Mouse (Mus musculus) midbrain, embryonic 14.5 days (tissue): Measurements from ENCODE around the gene Fer. TPM values are rescaled to one million over a fixed set of nuclear protein-coding genes. Genes with fewer than 3 reads are reported as not detected.

ENCODE experiments used
- ATAC-seq: fragments of 200-750 bp; cut with Nextera tagmentation; 2 replicates; pipeline ENCODE4 v1.8.0; 2017; ENCODE audit warnings: moderate number of reproducible peaks, moderate library complexity; ENCODE audit not compliant: low FRiP score, low TSS enrichment
- DNase-seq: peaks from one replicate; pipeline ENCODE4 v3.0.0-alpha.2; 2015
- H3K27ac ChIP-seq: fragments of 300-500 bp; sonication (generic); replicated peaks from 2 replicates; pipeline ENCODE4 v1.5.1; 2014; ENCODE audit warnings: mild to moderate bottlenecking, low read depth, low read length, moderate library complexity
- H3K27me3 ChIP-seq: fragments of 300-500 bp; sonication (generic); 2 replicates; pipeline ENCODE4 v1.6.1; 2014; ENCODE audit warnings: low read length, control low read depth, mixed read lengths; ENCODE audit not compliant: control insufficient read depth, insufficient read depth
- H3K36me3 ChIP-seq: fragments of 300-500 bp; sonication (generic); 2 replicates; pipeline ENCODE4 v1.6.1; 2014; ENCODE audit warnings: low read length, control low read depth; ENCODE audit not compliant: control insufficient read depth, insufficient read depth
- H3K4me1 ChIP-seq: fragments of 300-500 bp; sonication (generic); 2 replicates; pipeline ENCODE4 v1.6.1; 2014; ENCODE audit warnings: mild to moderate bottlenecking, antibody characterized with exemption, low read length, control low read depth; ENCODE audit not compliant: control insufficient read depth, insufficient read depth
- H3K4me2 ChIP-seq: fragments of 300-500 bp; sonication (generic); 2 replicates; pipeline ENCODE4 v1.6.1; 2014; ENCODE audit warnings: mild to moderate bottlenecking, low read length, moderate library complexity
- H3K4me3 ChIP-seq: fragments of 300-500 bp; sonication (generic); replicated peaks from 2 replicates; pipeline ENCODE4 v1.5.1; 2014; ENCODE audit warnings: low read depth, low read length
- H3K9ac ChIP-seq: fragments of 300-500 bp; sonication (generic); replicated peaks from 2 replicates; pipeline ENCODE4 v1.6.1; 2014; ENCODE audit warnings: mild to moderate bottlenecking, low read length, moderate library complexity
- H3K9me3 ChIP-seq: fragments of 300-500 bp; sonication (generic); 2 replicates; pipeline ENCODE4 v1.6.1; 2016; ENCODE audit warnings: low read length, control low read depth, mixed read lengths; ENCODE audit not compliant: control insufficient read depth
- WGBS: fragments of 180-500 bp; shearing (Covaris S2); extraction: QIAGEN DNeasy Blood & Tissue Kit; methylation state at CpG from one replicate; pipeline ENCODE4 v1.1.7; 2014; 5-methylcytosine and 5-hydroxymethylcytosine counted together
- polyA plus RNA-seq: library from polyadenylated mRNA; unstranded; fragments of >200 nt; fragmentation: Nextera tagmentation; extraction: Ambion mirVana; gene quantifications from 2 replicates; pipeline ENCODE4 v1.2.1, GENCODE M21; 2014

Gene Fer
- polyA plus RNA-seq, 1 experiment from 2014 or later, result 39.5 TPM

DNA sequence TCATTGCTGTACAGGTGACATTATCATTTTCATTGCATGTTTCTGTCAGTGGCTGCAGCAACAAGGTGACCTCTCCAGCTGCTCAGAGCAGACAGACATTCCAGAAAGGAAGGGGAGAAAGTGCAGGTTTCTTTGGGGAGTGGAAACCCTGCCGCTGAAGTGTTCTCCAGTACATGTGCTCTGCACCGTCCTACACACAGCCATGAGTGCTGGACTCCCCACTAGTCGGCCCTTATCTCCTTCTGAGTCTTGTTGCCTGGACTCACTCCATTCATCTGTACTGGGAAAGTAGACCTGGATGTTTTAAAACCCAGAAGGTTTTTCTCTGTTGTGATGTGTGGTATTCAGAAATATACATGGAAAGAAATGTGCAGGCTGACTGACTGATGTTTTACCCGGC is 109.3 kb downstream of the Fer start:
- WGBS, result 65% methylated on average over 4 of the region's 4 CpGs
- H3K4me2 ChIP-seq, result no peak overlapping the region
- no peak overlapping the region for H3K4me3 ChIP-seq
- H3K9me3 ChIP-seq, result no peaks in the 10 kb centered on the region
- H3K27ac ChIP-seq, result no peak overlapping the region; the same call in 1 of the 2 replicates
- H3K9ac ChIP-seq, result no peak overlapping the region
- DNase-seq (no peak), ATAC-seq (no peak)
- H3K27me3 ChIP-seq, result no peaks in the 10 kb centered on the region
- H3K36me3 ChIP-seq, result 0 out of 2 replicates have a peak, but pooled peaks cover 3% of the 10 kb centered on the region
- no peaks in the 10 kb centered on the region for H3K4me1 ChIP-seq

GRCm38 (mm10) chr17:63973806-63974205 is 110.9 kb downstream of the Fer start:
- DNase-seq (no peak), ATAC-seq (no peak)
- H3K4me3 ChIP-seq, result no peak overlapping the region
- no peaks in the 10 kb centered on the region for H3K9me3 ChIP-seq
- WGBS, result 69% methylated on average over 5 of the region's 5 CpGs
- H3K36me3 ChIP-seq, result 0 out of 2 replicates have a peak, but pooled peaks cover 3% of the 10 kb centered on the region
- H3K27me3 ChIP-seq, result no peaks in the 10 kb centered on the region
- no peaks in the 10 kb centered on the region for H3K4me1 ChIP-seq
- no peak overlapping the region for H3K4me2 ChIP-seq
- H3K9ac ChIP-seq, result no peak overlapping the region
- H3K27ac ChIP-seq, result no peak overlapping the region

DNA sequence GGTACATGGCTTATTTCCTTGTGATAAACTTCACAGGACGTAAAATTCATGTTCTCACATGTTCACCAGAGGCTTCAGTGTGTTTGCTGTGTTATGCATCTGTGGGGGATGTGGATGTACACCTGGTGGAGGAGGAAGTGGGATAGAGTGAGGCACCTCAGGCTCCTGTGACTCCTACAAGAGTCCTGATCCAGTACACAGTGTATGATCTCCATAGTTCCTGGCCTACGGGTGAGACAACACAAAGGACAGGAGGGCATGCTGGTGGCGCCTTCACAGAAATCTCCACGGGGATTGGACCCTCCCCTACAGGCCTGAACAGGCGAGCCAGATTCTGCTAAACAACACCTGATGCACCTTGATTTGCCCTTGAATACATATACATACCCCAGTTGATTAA is 111.4 kb downstream of the Fer start:
- Histone ChIP-seq H3K27me3 (no peaks in the 10 kb centered on the region), H3K9ac (no peak overlapping the region), H3K4me2 (no peak overlapping the region), H3K9me3 (no peaks in the 10 kb centered on the region), H3K4me3 (no peak overlapping the region), H3K36me3 (0 out of 2 replicates have a peak, but pooled peaks cover 3% of the 10 kb centered on the region), H3K27ac (no peak overlapping the region), H3K4me1 (no peaks in the 10 kb centered on the region)
- no peak for DNase-seq
- ATAC-seq, result no peak
- 81% methylated on average over 5 of the region's 5 CpGs for WGBS

- no peak for ATAC-seq
- Histone ChIP-seq H3K4me1 (no peaks in the 10 kb centered on the region), H3K4me3 (no peak overlapping the region)
Measured at GRCm38 (mm10) chr17:63978794-63979571, 116.1 kb downstream of the Fer start.

GRCm38 (mm10) chr17:63980167-63980566 is 117.3 kb downstream of the Fer start:
- H3K4me1 ChIP-seq, result no peaks in the 10 kb centered on the region
- no peak overlapping the region for H3K4me2 ChIP-seq
- no peak overlapping the region for H3K9ac ChIP-seq
- no peaks in the 10 kb centered on the region for H3K36me3 ChIP-seq
- H3K27ac ChIP-seq, result no peak overlapping the region
- ATAC-seq (no peak), DNase-seq (no peak)
- no peaks in the 10 kb centered on the region for H3K27me3 ChIP-seq
- no peaks in the 10 kb centered on the region for H3K9me3 ChIP-seq
- no peak overlapping the region for H3K4me3 ChIP-seq
- WGBS, result 94% methylated on average over 3 of the region's 3 CpGs

More at GRCm38 (mm10) chr17:63978794-63979571, 116.1 kb downstream of the Fer start:
- H3K9me3 ChIP-seq, result no peaks in the 10 kb centered on the region
- DNase-seq, result no peak
- H3K9ac ChIP-seq, result no peak overlapping the region
- no peak overlapping the region for H3K4me2 ChIP-seq
- H3K27ac ChIP-seq, result no peak overlapping the region
- H3K27me3 ChIP-seq, result no peaks in the 10 kb centered on the region
- 95% methylated on average over 4 of the region's 4 CpGs for WGBS
- H3K36me3 ChIP-seq, result 0 out of 2 replicates have a peak, but pooled peaks cover 3% of the 10 kb centered on the region

DNA sequence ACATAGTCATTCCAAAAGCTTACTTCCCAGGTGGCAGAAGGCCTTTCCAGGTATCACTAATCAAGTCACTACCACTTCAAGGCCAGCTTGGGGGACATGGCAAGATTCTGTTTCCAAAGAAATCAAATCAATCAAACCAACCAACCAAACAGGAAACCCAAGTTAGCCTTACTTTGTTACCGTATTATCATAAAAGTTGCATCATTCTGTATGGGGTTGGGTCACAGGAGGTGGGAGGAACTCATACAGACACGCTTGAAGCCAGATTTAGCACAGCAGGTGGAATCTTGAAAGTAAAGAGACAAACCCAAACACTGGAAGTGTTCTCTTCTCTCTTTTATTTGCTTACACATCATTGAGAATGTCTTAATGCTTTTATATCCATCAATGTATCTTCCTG is 125.8 kb downstream of the Fer start:
- no peak overlapping the region for H3K27ac ChIP-seq
- ATAC-seq, result no peak
- no peak overlapping the region for H3K4me2 ChIP-seq
- WGBS, result 65% methylated on average over 2 of the region's 2 CpGs
- H3K9ac ChIP-seq, result no peak overlapping the region
- no peak for DNase-seq
- H3K4me1 ChIP-seq, result no peaks in the 10 kb centered on the region
- H3K9me3 ChIP-seq, result no peaks in the 10 kb centered on the region
- H3K36me3 ChIP-seq, result no peaks in the 10 kb centered on the region
- H3K4me3 ChIP-seq, result no peak overlapping the region
- no peaks in the 10 kb centered on the region for H3K27me3 ChIP-seq

DNA sequence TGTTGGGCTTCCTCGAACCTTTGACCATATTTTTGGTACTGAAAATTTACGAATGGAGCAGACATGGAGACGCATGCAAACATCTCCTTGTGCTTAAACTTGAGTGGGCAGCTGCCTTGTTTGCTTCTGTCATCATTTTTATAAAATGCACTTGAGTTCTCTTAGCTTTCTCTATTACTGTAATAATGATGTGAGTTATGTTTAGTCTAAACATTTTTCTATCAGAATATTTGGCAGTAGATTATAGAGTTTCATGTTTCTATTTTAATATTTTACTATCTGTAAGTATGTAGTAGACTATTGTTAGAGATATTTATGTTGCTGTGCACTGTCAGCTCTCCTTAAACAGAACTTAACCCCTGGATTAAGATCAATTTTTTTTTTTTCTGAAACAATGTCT is 128.3 kb downstream of the Fer start:
- ATAC-seq, result no peak
- no peak overlapping the region for H3K4me3 ChIP-seq
- no peaks in the 10 kb centered on the region for H3K36me3 ChIP-seq
- H3K4me2 ChIP-seq, result no peak overlapping the region
- no peak for DNase-seq
- no peak overlapping the region for H3K27ac ChIP-seq
- no peak overlapping the region for H3K9ac ChIP-seq
- no peaks in the 10 kb centered on the region for H3K27me3 ChIP-seq
- no peaks in the 10 kb centered on the region for H3K9me3 ChIP-seq
- 95% methylated on average over 3 of the region's 3 CpGs for WGBS
- no peaks in the 10 kb centered on the region for H3K4me1 ChIP-seq

- Histone ChIP-seq H3K4me2 (no peak overlapping the region), H3K27ac (no peak overlapping the region), H3K36me3 (no peaks in the 10 kb centered on the region), H3K27me3 (no peaks in the 10 kb centered on the region), H3K9me3 (no peaks in the 10 kb centered on the region), H3K4me3 (no peak overlapping the region), H3K9ac (no peak overlapping the region), H3K4me1 (no peaks in the 10 kb centered on the region)
- ATAC-seq (no peak), DNase-seq (no peak)
- 96% methylated on average over 1 of the region's 1 CpGs for WGBS
Measured at GRCm38 (mm10) chr17:63995921-63996320, 133.1 kb downstream of the Fer start.

GRCm38 (mm10) chr17:63997643-63998042 is 134.8 kb downstream of the Fer start:
- no peak overlapping the region for H3K4me3 ChIP-seq
- no peak overlapping the region for H3K27ac ChIP-seq
- ATAC-seq (no peak), DNase-seq (no peak)
- H3K36me3 ChIP-seq, result no peaks in the 10 kb centered on the region
- no peaks in the 10 kb centered on the region for H3K4me1 ChIP-seq
- no peaks in the 10 kb centered on the region for H3K9me3 ChIP-seq
- WGBS, result 94% methylated on average over 6 of the region's 6 CpGs
- no peak overlapping the region for H3K9ac ChIP-seq
- no peaks in the 10 kb centered on the region for H3K27me3 ChIP-seq
- no peak overlapping the region for H3K4me2 ChIP-seq
